Mouse (Mus musculus) ES-E14 (cell line): Measurements from ENCODE around the gene Ahdc1.

Experiments used
- CHD2 ChIP-seq: IDR thresholded peaks from 2 replicates; pipeline ENCODE4 v1.6.1; 2014; ENCODE audit warnings: mild to moderate bottlenecking, low read depth, low read length, inconsistent platforms
- HCFC1 ChIP-seq: IDR thresholded peaks from 2 replicates; pipeline ENCODE4 v1.6.1; 2012; ENCODE audit warnings: low read length, inconsistent platforms, borderline replicate concordance; ENCODE audit not compliant: insufficient read depth
- MAFK ChIP-seq: IDR thresholded peaks from 2 replicates; pipeline ENCODE4 v1.6.1; 2014; ENCODE audit warnings: mild to moderate bottlenecking, low read depth, low read length, inconsistent platforms; ENCODE audit not compliant: insufficient read depth
- ZC3H11A ChIP-seq: IDR thresholded peaks from 2 replicates; pipeline ENCODE4 v1.6.1; 2012; ENCODE audit warnings: low read depth, mild to moderate bottlenecking, inconsistent platforms, low read length, borderline replicate concordance
- ZNF384 ChIP-seq: IDR thresholded peaks from 2 replicates; pipeline ENCODE4 v1.6.1; 2012; ENCODE audit warnings: low read depth, low read length, inconsistent platforms

DNA sequence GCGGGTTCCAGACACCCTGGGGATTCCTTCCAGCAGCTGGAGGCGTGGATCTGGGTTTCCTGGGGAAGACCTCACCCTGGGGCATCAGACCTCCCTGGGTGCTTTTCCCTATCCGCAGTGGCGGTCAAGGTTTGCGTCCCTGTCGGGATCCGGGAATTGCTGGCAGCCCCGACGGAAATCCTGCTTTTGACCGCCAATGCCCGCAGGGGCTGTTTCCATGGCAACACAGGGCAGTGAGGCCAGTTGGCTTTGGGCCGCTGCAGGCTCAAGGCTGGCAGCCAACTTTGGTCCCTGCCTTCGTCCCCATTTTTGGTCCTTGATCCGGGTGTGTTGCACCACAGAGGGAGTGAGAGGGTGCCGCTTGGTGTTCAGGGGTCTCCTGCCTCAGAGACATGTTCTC is 36.2 kb upstream of the Ahdc1 start:
- TF ChIP-seq ZC3H11A (no peak), HCFC1 (no peak), MAFK (no peak), CHD2 (no peak), ZNF384 (no peak)
